Mouse (Mus musculus): ENCODE measurements around the gene Hspa14. TPM values are rescaled to one million over a fixed set of nuclear protein-coding genes. Genes with fewer than 3 reads are reported as not detected.

Gene Hspa14
- 10 to 100 TPM; 91.6 to 95.8 TPM for polyA plus RNA-seq (2017; shearing (Covaris generic))

GRCm38 (mm10) chr2:3512552-3513454, at the start of gene Hspa14, which contains the start of the genes Gm45902 and Cdnf:
Hspa14 (minus strand) TSS chr2:3512814.
Gm45902 (minus strand) TSS chr2:3512790.
Cdnf (plus strand) TSS chr2:3513030.

GRCm38 (mm10) chr2:3474861-3475283, 37.7 kb downstream of the Hspa14 start, which contains the start of gene Suv39h2:
Suv39h2 (minus strand) TSS chr2:3475031.

Other genes starting within 250 kb of the Hspa14 start
- gene Nmt2, start 228.6 kb downstream of the Hspa14 start, polyA plus RNA-seq (2017; shearing (Covaris generic)) = 10 to 100 TPM; 11.6 to 11.8 TPM
- 10 to 100 TPM; 18.3 to 21.7 TPM for gene Rpp38, start 180.2 kb downstream of the Hspa14 start, polyA plus RNA-seq (2017; shearing (Covaris generic))
- 1 to 10 TPM in 1 of 2 experiments, under 1 TPM in 1; 0.31 to 1.1 TPM for gene Acbd7, start 176.6 kb downstream of the Hspa14 start, polyA plus RNA-seq (2017; shearing (Covaris generic))
- under 1 TPM; 0.11 to 0.53 TPM for gene Olah, start 115.6 kb downstream of the Hspa14 start, polyA plus RNA-seq (2017; shearing (Covaris generic))
- 1 to 10 TPM in 1 of 2 experiments, not detected in 1; 1.1 TPM for gene Meig1, start 90.2 kb downstream of the Hspa14 start, polyA plus RNA-seq (2017; shearing (Covaris generic))
- gene Dclre1c, start 88.7 kb downstream of the Hspa14 start, polyA plus RNA-seq (2017; shearing (Covaris generic)) = 10 to 100 TPM; 15.9 to 18.9 TPM
- gene Suv39h2, start 37.8 kb downstream of the Hspa14 start, polyA plus RNA-seq (2017; shearing (Covaris generic)) = 1 to 10 TPM; 1.1 to 2.2 TPM
- gene Gm45902, start within 50 bp of the Hspa14 start, polyA plus RNA-seq (2017; shearing (Covaris generic)) = 1 to 10 TPM; 4.1 to 6.4 TPM
- under 1 TPM; 0.39 to 0.47 TPM for gene Cdnf, start 216 bp upstream of the Hspa14 start, polyA plus RNA-seq (2017; shearing (Covaris generic))
- 100 to 1,000 TPM; 371 to 404 TPM for gene Fam107b, start 57.7 kb upstream of the Hspa14 start, polyA plus RNA-seq (2017; shearing (Covaris generic))

Data from inflammation-experienced regulatory T-cells (primary cell).